Mouse (Mus musculus): ENCODE results near the gene Cbfa2t3. TPM values are rescaled to one million over a fixed set of nuclear protein-coding genes. Genes with fewer than 3 reads are reported as not detected.

Cbfa2t3 gene
- total and polyA plus RNA-seq, 2 experiments, result 0.28 to 1.3 TPM

DNA sequence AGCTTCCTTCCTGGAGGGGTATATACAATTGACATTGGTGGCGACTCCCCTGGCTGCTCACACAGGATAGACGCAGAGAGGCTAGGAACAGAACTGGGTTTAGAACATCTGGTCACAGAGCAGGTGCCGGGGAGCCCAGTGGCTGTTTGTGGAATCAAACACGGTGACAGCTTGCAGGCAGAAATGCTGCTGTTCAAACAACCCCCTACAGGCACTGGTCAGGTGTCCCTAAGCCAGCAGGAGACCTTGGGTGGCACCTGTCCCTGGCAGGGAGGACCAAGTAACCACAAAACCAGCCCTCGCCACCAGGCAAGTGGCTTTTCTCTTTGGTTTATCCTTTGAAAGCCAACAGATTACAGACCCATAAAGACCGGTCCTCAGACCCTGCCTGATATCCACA, 27.0 kb downstream of the Cbfa2t3 start:
- no peak for DNase-seq (ENCODE audit: extremely low read depth, low read depth, low spot score)
- H3K9ac ChIP-seq (ENCODE audit: low read depth, low read length), result no peak overlapping the region
- no peaks in the 10 kb centered on the region for H3K79me2 ChIP-seq (ENCODE audit: control insufficient read depth, insufficient read depth, low read length)
- no peaks in the 10 kb centered on the region for H3K4me1 ChIP-seq (ENCODE audit: control insufficient read depth, insufficient read depth, low read length)
- H3K27me3 ChIP-seq (ENCODE audit: control insufficient read depth, insufficient read depth, low read length), result no peaks in the 10 kb centered on the region
- H3K4me3 ChIP-seq (ENCODE audit: insufficient read depth, low read depth, low read length), result no peak overlapping the region
- TF ChIP-seq CTCF (IDR thresholded peaks at IDR 0.05; ENCODE audit: low read depth, low read length) (no peak), POLR2A (IDR thresholded peaks at IDR 0.05; ENCODE audit: extremely low read depth, insufficient read depth, low read length) (no peak)
- H3K36me3 ChIP-seq (ENCODE audit: control insufficient read depth, insufficient read depth, low read length), result no peaks in the 10 kb centered on the region
- WGBS, result 57% methylated on average over 6 of the region's 6 CpGs
- no peak overlapping the region for H3K27ac ChIP-seq (replicated peaks; ENCODE audit: insufficient read depth, low read depth, low read length)

DNA sequence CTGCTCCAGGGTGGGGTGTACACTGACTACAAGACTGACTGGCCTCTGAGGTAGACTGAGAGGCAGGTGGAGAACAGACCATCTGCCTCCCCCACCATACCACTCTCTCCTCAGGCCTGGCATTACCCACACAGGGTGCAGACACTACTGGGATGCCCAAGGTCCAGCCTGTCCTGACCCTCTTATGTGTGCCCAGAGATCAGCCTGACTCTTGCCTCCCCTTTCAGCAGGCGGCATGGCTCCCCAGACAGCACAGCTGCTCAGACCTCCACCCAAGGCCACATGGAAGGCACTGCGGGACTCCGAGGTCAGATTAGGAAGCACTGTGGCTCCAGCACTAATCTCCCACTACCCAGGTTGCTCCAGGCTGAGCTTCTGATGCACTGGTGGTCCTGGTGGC, 28.2 kb downstream of the Cbfa2t3 start:
- H3K27me3 ChIP-seq (ENCODE audit: control insufficient read depth, insufficient read depth, low read length), result no peaks in the 10 kb centered on the region
- DNase-seq (ENCODE audit: extremely low read depth, low read depth, low spot score), result no peak
- no peak overlapping the region for H3K9ac ChIP-seq (ENCODE audit: low read depth, low read length)
- TF ChIP-seq POLR2A (IDR thresholded peaks at IDR 0.05; ENCODE audit: extremely low read depth, insufficient read depth, low read length), result no peak
- no peak for TF ChIP-seq CTCF (IDR thresholded peaks at IDR 0.05; ENCODE audit: low read depth, low read length)
- H3K4me1 ChIP-seq (ENCODE audit: control insufficient read depth, insufficient read depth, low read length), result no peaks in the 10 kb centered on the region
- no peak overlapping the region for H3K27ac ChIP-seq (replicated peaks; ENCODE audit: insufficient read depth, low read depth, low read length)
- no peak overlapping the region for H3K4me3 ChIP-seq (ENCODE audit: insufficient read depth, low read depth, low read length)
- no peaks in the 10 kb centered on the region for H3K79me2 ChIP-seq (ENCODE audit: control insufficient read depth, insufficient read depth, low read length)
- 67% methylated on average over 3 of the region's 3 CpGs for WGBS
- H3K36me3 ChIP-seq (ENCODE audit: control insufficient read depth, insufficient read depth, low read length), result no peaks in the 10 kb centered on the region

DNA sequence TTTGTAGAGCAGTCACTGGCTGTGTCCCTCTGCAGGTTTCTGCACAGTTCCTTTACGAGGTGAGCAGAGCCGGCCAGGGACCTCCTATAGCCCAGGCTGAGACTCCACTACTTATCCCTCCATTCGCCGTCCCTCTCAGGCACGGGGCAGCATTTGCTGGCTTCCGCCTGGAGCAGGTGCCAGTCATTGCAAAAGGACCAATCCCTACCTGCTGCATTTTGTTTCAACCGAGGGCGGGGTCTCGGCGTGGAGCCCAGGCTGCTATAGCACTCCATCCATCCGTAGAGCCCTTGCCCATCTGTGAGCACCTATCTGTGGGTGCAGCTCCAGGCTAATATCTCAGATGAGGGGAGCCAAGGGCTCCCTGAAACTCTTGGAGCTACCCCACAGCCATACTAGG, 28.9 kb downstream of the Cbfa2t3 start:
- Histone ChIP-seq H3K4me1 (ENCODE audit: control insufficient read depth, insufficient read depth, low read length) (no peaks in the 10 kb centered on the region), H3K27ac (replicated peaks; ENCODE audit: insufficient read depth, low read depth, low read length) (no peak overlapping the region), H3K79me2 (ENCODE audit: control insufficient read depth, insufficient read depth, low read length) (no peaks in the 10 kb centered on the region), H3K4me3 (ENCODE audit: insufficient read depth, low read depth, low read length) (no peak overlapping the region), H3K27me3 (ENCODE audit: control insufficient read depth, insufficient read depth, low read length) (no peaks in the 10 kb centered on the region), H3K36me3 (ENCODE audit: control insufficient read depth, insufficient read depth, low read length) (no peaks in the 10 kb centered on the region), H3K9ac (ENCODE audit: low read depth, low read length) (no peak overlapping the region)
- 41% methylated on average over 11 of the region's 11 CpGs for WGBS
- TF ChIP-seq CTCF (IDR thresholded peaks at IDR 0.05; ENCODE audit: low read depth, low read length), result no peak
- TF ChIP-seq POLR2A (IDR thresholded peaks at IDR 0.05; ENCODE audit: extremely low read depth, insufficient read depth, low read length), result no peak
- no peak for DNase-seq (ENCODE audit: extremely low read depth, low read depth, low spot score)

DNA sequence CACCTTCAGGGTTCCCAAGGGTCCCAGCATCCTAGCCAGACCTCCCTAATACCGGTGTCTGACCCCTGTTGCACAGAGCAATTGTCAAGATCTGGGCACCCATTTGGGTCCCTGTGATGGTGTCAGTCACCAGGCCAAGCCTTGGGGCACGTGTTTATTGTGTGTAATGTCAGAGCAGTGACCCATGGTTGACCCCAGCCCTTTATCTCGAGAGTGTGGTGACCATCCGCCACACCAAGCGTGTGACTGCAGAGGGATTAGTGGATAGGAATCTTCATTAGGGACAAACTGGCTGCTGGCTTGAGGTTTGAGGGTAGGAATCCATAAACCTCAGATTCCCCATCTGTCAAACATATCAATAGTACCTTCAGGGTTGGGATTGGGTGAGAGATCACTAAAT, 29.5 kb downstream of the Cbfa2t3 start:
- H3K79me2 ChIP-seq (ENCODE audit: control insufficient read depth, insufficient read depth, low read length), result no peaks in the 10 kb centered on the region
- WGBS, result 50% methylated on average over 5 of the region's 5 CpGs
- H3K9ac ChIP-seq (ENCODE audit: low read depth, low read length), result no peak overlapping the region
- no peaks in the 10 kb centered on the region for H3K4me1 ChIP-seq (ENCODE audit: control insufficient read depth, insufficient read depth, low read length)
- TF ChIP-seq POLR2A (IDR thresholded peaks at IDR 0.05; ENCODE audit: extremely low read depth, insufficient read depth, low read length) (no peak), CTCF (IDR thresholded peaks at IDR 0.05; ENCODE audit: low read depth, low read length) (no peak)
- H3K27ac ChIP-seq (replicated peaks; ENCODE audit: insufficient read depth, low read depth, low read length), result no peak overlapping the region
- DNase-seq (ENCODE audit: extremely low read depth, low read depth, low spot score), result no peak
- H3K36me3 ChIP-seq (ENCODE audit: control insufficient read depth, insufficient read depth, low read length), result no peaks in the 10 kb centered on the region
- no peaks in the 10 kb centered on the region for H3K27me3 ChIP-seq (ENCODE audit: control insufficient read depth, insufficient read depth, low read length)
- H3K4me3 ChIP-seq (ENCODE audit: insufficient read depth, low read depth, low read length), result no peak overlapping the region

DNA sequence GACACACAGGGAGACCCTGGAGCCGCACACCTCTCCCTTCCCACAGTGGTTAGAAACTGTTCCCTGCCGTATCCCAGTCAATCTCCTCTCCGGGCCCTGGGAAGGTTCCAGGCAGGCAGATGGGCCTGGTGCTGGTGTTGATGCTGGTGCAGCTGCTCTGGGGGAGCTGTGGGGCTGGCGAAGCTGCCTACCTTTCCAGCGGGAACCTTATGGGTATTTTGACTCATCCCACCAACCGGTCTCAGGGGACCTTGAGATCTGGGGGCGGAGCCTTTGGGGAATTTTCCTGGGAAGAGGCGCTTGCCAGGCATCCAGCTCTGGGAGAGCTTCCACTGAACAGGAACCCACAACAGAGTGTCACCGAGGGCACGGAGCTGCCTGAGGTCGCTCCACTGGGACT, 31.1 kb downstream of the Cbfa2t3 start:
- H3K36me3 ChIP-seq (ENCODE audit: control insufficient read depth, insufficient read depth, low read length), result no peaks in the 10 kb centered on the region
- DNase-seq (ENCODE audit: extremely low read depth, low read depth, low spot score), result no peak
- no peak overlapping the region for H3K9ac ChIP-seq (ENCODE audit: low read depth, low read length)
- no peak overlapping the region for H3K4me3 ChIP-seq (ENCODE audit: insufficient read depth, low read depth, low read length)
- 65% methylated on average over 11 of the region's 11 CpGs for WGBS
- H3K79me2 ChIP-seq (ENCODE audit: control insufficient read depth, insufficient read depth, low read length), result no peaks in the 10 kb centered on the region
- H3K27me3 ChIP-seq (ENCODE audit: control insufficient read depth, insufficient read depth, low read length), result no peaks in the 10 kb centered on the region
- TF ChIP-seq POLR2A (IDR thresholded peaks at IDR 0.05; ENCODE audit: extremely low read depth, insufficient read depth, low read length), result no peak
- TF ChIP-seq CTCF (IDR thresholded peaks at IDR 0.05; ENCODE audit: low read depth, low read length), result no peak
- no peaks in the 10 kb centered on the region for H3K4me1 ChIP-seq (ENCODE audit: control insufficient read depth, insufficient read depth, low read length)
- H3K27ac ChIP-seq (replicated peaks; ENCODE audit: insufficient read depth, low read depth, low read length), result no peak overlapping the region

DNA sequence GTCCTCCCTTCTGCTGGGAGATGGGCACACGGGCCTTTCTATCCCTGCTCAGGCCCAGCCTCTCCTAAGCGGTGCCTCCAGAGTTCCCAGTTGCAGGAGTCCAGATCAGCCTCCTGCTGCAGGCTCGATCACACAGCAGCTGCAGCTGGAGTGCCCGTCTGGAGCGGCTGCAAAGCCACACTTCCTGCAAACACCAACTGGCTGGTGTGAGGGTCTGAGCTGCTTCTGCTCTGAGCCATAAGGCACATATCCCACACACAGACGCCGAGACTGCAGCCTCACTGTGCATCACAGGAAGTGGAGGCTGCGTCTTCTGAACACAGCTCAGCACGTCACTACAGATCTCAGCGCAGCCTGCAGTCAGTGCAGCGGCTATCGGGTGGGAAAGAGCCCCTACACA, 32.1 kb downstream of the Cbfa2t3 start:
- H3K27me3 ChIP-seq (ENCODE audit: control insufficient read depth, insufficient read depth, low read length), result no peaks in the 10 kb centered on the region
- H3K4me3 ChIP-seq (ENCODE audit: insufficient read depth, low read depth, low read length), result no peak overlapping the region
- WGBS, result 60% methylated on average over 12 of the region's 12 CpGs
- TF ChIP-seq POLR2A (IDR thresholded peaks at IDR 0.05; ENCODE audit: extremely low read depth, insufficient read depth, low read length) (no peak), CTCF (IDR thresholded peaks at IDR 0.05; ENCODE audit: low read depth, low read length) (no peak)
- no peaks in the 10 kb centered on the region for H3K36me3 ChIP-seq (ENCODE audit: control insufficient read depth, insufficient read depth, low read length)
- H3K4me1 ChIP-seq (ENCODE audit: control insufficient read depth, insufficient read depth, low read length), result no peaks in the 10 kb centered on the region
- no peak overlapping the region for H3K27ac ChIP-seq (replicated peaks; ENCODE audit: insufficient read depth, low read depth, low read length)
- no peak for DNase-seq (ENCODE audit: extremely low read depth, low read depth, low spot score)
- H3K9ac ChIP-seq (ENCODE audit: low read depth, low read length), result no peak overlapping the region
- H3K79me2 ChIP-seq (ENCODE audit: control insufficient read depth, insufficient read depth, low read length), result no peaks in the 10 kb centered on the region

Measured in liver, adult 2 months (tissue).